Mouse (Mus musculus): Measurements from ENCODE around the gene Gpx8.

- peak; percentile 59; the same call in 1 of the 2 replicates for TF ChIP-seq POLR2A (IDR thresholded peaks at IDR 0.05; ENCODE audit: extremely low read depth, insufficient read depth, low read length)
- TF ChIP-seq CTCF (IDR thresholded peaks at IDR 0.05; ENCODE audit: extremely low read depth, insufficient read depth, low read length): no peak
These were observed 47.6 kb downstream of the Gpx8 start for GRCm38 (mm10) chr13:112998427-112999201.
